11 mouse cellular contexts compared by ENCODE assay signal in genomic region chr2:172447317-172447716, GRCm38 (mm10). TPM values are rescaled to one million over a fixed set of nuclear protein-coding genes. Genes with fewer than 3 reads are reported as not detected.
DNase-seq lines count a peak whose midpoint lies in the region; ATAC-seq and TF ChIP-seq lines count a peak whose summit lies in the region.
"Had no signal": no experiment of that assay in that cellular context is flagged by ENCODE, and none has a peak within 500 bp of the region (broad histone marks: within the 10 kb centered on the region; RNA-seq: fewer than 3 reads in every experiment).

No protein-coding gene starts in this region.

- WGBS in hindbrain, postnatal 0 days = 88% methylated on average over 6 of the region's 6 CpGs
- 91% methylated on average over 6 of the region's 6 CpGs for WGBS in hindbrain, embryonic 12.5 days
- WGBS in thymus, adult 2 months = 92% methylated on average over 6 of the region's 6 CpGs
- WGBS in intestine, embryonic 16.5 days = 88% methylated on average over 6 of the region's 6 CpGs
- 93% methylated on average over 6 of the region's 6 CpGs for WGBS in forebrain, embryonic 13.5 days

- TF ChIP-seq POLR2A in thymus, adult 2 months (IDR thresholded peaks at IDR 0.05; ENCODE audit: control insufficient read depth, extremely low read depth, insufficient read depth, low read length, poor library complexity) = no peak

- H3K27ac ChIP-seq in hindbrain, postnatal 0 days = no peak overlapping the region
- H3K27ac ChIP-seq in hindbrain, embryonic 12.5 days = no peak overlapping the region
- H3K27ac ChIP-seq in thymus, adult 2 months (ENCODE audit: control insufficient read depth, insufficient read depth, low read length) = no peak overlapping the region
- H3K27ac ChIP-seq in intestine, embryonic 16.5 days (ENCODE audit: low read length) = no peak overlapping the region
- H3K27ac ChIP-seq in forebrain, embryonic 13.5 days = no peak overlapping the region
- H3K27ac ChIP-seq: limb, embryonic 12.5 days had no signal

- no peaks in the 10 kb centered on the region for H3K9me3 ChIP-seq in hindbrain, postnatal 0 days (ENCODE audit: low read length)
- H3K9me3 ChIP-seq in hindbrain, embryonic 12.5 days (replicated peaks) = no peaks in the 10 kb centered on the region
- no peaks in the 10 kb centered on the region for H3K9me3 ChIP-seq in intestine, embryonic 16.5 days (ENCODE audit: control insufficient read depth, low read length)
- no peaks in the 10 kb centered on the region for H3K9me3 ChIP-seq in forebrain, embryonic 13.5 days (replicated peaks)
- H3K9me3 ChIP-seq: limb, embryonic 12.5 days had no signal

- no peaks in the 10 kb centered on the region for H3K4me1 ChIP-seq in hindbrain, postnatal 0 days (ENCODE audit: insufficient read depth, low read length)
- no peaks in the 10 kb centered on the region for H3K4me1 ChIP-seq in hindbrain, embryonic 12.5 days
- H3K4me1 ChIP-seq in thymus, adult 2 months (replicated peaks; ENCODE audit: control insufficient read depth, insufficient read depth, low read length) = peaks cover 19% of the 10 kb centered on the region
- no peaks in the 10 kb centered on the region for H3K4me1 ChIP-seq in intestine, embryonic 16.5 days (ENCODE audit: control insufficient read depth, insufficient read depth, low read length)
- no peaks in the 10 kb centered on the region for H3K4me1 ChIP-seq in forebrain, embryonic 13.5 days
- H3K4me1 ChIP-seq: limb, embryonic 12.5 days had no signal

- H3K9ac ChIP-seq in hindbrain, postnatal 0 days (replicated peaks; ENCODE audit: low read length) = no peak overlapping the region
- H3K9ac ChIP-seq in hindbrain, embryonic 12.5 days = no peak overlapping the region
- no peak overlapping the region for H3K9ac ChIP-seq in intestine, embryonic 16.5 days (ENCODE audit: low read depth, low read length)
- H3K9ac ChIP-seq in forebrain, embryonic 13.5 days = no peak overlapping the region
- H3K9ac ChIP-seq: limb, embryonic 12.5 days had no signal

- H3K36me3 ChIP-seq in hindbrain, postnatal 0 days (ENCODE audit: insufficient read depth, low read length) = peaks cover 60% of the 10 kb centered on the region
- H3K36me3 ChIP-seq in hindbrain, embryonic 12.5 days = peaks cover 72% of the 10 kb centered on the region
- peaks cover 51% of the 10 kb centered on the region for H3K36me3 ChIP-seq in thymus, adult 2 months (ENCODE audit: control insufficient read depth, insufficient read depth, low read length)
- H3K36me3 ChIP-seq in intestine, embryonic 16.5 days (ENCODE audit: control insufficient read depth, insufficient read depth, low read length) = peaks cover 11% of the 10 kb centered on the region; the same call in 1 of the 2 replicates
- H3K36me3 ChIP-seq in forebrain, embryonic 13.5 days (ENCODE audit: poor library complexity, severe bottlenecking) = peaks cover 78% of the 10 kb centered on the region

- ATAC-seq in hindbrain, postnatal 0 days = no peak
- ATAC-seq in hindbrain, embryonic 12.5 days (ENCODE audit: low FRiP score) = no peak
- ATAC-seq in hematopoietic stem cell, adult 5-6 weeks (replicated peaks in 1 of 2; ENCODE audit: insufficient read depth in 1 of 2, low FRiP score in 2 of 2, low TSS enrichment in 1 of 2, low read depth in 1 of 2, poor library complexity in 2 of 2, severe bottlenecking in 2 of 2) = peak; percentile 51 to 71; a peak in 3 of 4 replicates
- ATAC-seq in erythroid progenitor cell, adult 5-6 weeks (replicated peaks; ENCODE audit: low FRiP score, poor library complexity, severe bottlenecking) = no peak
- ATAC-seq in intestine, embryonic 16.5 days = no peak
- no peak for ATAC-seq in forebrain, embryonic 13.5 days

- DNase-seq in hindbrain, postnatal 0 days (ENCODE audit: low spot score) = peak; percentile 28
- DNase-seq in thymus, adult 2 months = peak; percentile 52
- DNase-seq in thymus, adult 18-20 months = no peak

- H3K4me2 ChIP-seq in hindbrain, postnatal 0 days (ENCODE audit: low read depth, low read length) = no peak overlapping the region
- no peak overlapping the region for H3K4me2 ChIP-seq in hindbrain, embryonic 12.5 days (replicated peaks)
- H3K4me2 ChIP-seq in intestine, embryonic 16.5 days (ENCODE audit: low read depth, low read length) = no peak overlapping the region
- no peak overlapping the region for H3K4me2 ChIP-seq in forebrain, embryonic 13.5 days
- H3K4me2 ChIP-seq: limb, embryonic 12.5 days had no signal

- H3K4me3 ChIP-seq in hindbrain, postnatal 0 days (ENCODE audit: low read length) = no peak overlapping the region
- no peak overlapping the region for H3K4me3 ChIP-seq in hindbrain, embryonic 12.5 days
- H3K4me3 ChIP-seq in thymus, adult 2 months (ENCODE audit: control insufficient read depth, insufficient read depth, low read length) = no peak overlapping the region
- no peak overlapping the region for H3K4me3 ChIP-seq in intestine, embryonic 16.5 days (ENCODE audit: low read length)
- no peak overlapping the region for H3K4me3 ChIP-seq in forebrain, embryonic 13.5 days
- H3K4me3 ChIP-seq: limb, embryonic 12.5 days had no signal

- H3K27me3 ChIP-seq in hindbrain, postnatal 0 days (ENCODE audit: insufficient read depth, low read length) = no peaks in the 10 kb centered on the region
- no peaks in the 10 kb centered on the region for H3K27me3 ChIP-seq in hindbrain, embryonic 12.5 days
- no peaks in the 10 kb centered on the region for H3K27me3 ChIP-seq in thymus, adult 2 months (ENCODE audit: control insufficient read depth, insufficient read depth, low read length)
- H3K27me3 ChIP-seq in intestine, embryonic 16.5 days (replicated peaks; ENCODE audit: control insufficient read depth, insufficient read depth, low read length) = no peaks in the 10 kb centered on the region
- H3K27me3 ChIP-seq in forebrain, embryonic 13.5 days = no peaks in the 10 kb centered on the region
- H3K27me3 ChIP-seq: limb, embryonic 12.5 days had no signal

- TF ChIP-seq CTCF in hindbrain, postnatal 0 days (IDR thresholded peaks at IDR 0.05; ENCODE audit: low read depth) = peak; percentile 66
- TF ChIP-seq CTCF in thymus, adult 2 months (IDR thresholded peaks at IDR 0.05; ENCODE audit: borderline replicate concordance, control insufficient read depth, extremely low read depth, insufficient read depth, low read length, poor library complexity) = 0 out of 2 replicates have a peak, but pooled peaks have one; percentile 26

RNA-seq across cellular contexts. Expression of gene Rtf2, which starts 7.0 kb away (rescaled TPM):
- total RNA-seq in hindbrain, postnatal 0 days (2014; rRNA removed) = 65.4 and 65.6 TPM in 2 replicates
- 83.6 and 87.9 TPM in 2 replicates for polyA plus RNA-seq in hindbrain, postnatal 0 days (2015; fragmentation: Nextera tagmentation; extraction: Ambion mirVana)
- 86.5 and 93.0 TPM in 2 replicates for polyA plus RNA-seq in hindbrain, embryonic 12.5 days (2016; fragmentation: Nextera tagmentation; extraction: Ambion mirVana)
- polyA plus RNA-seq in thymus, adult 2 months (2012; rRNA removed) = 79.6 and 86.7 TPM in 2 replicates
- total RNA-seq in hematopoietic stem cell, adult 5-6 weeks (2017) = 159 and 187 TPM in 2 replicates
- total RNA-seq in erythroid progenitor cell, adult 5-6 weeks (2015; ENCODE audit: low replicate concordance) = 22.7 and 24.7 TPM in 2 replicates
- 47.1 and 74.4 TPM in 2 replicates for total RNA-seq in erythroid progenitor cell, adult 5-6 weeks (2017; ENCODE audit: low replicate concordance)
- 78.1 and 79.4 TPM in 2 replicates for polyA plus RNA-seq in intestine, embryonic 16.5 days (2015; fragmentation: Nextera tagmentation; extraction: Ambion mirVana)
- 99.2 and 99.3 TPM in 2 replicates for polyA plus RNA-seq in forebrain, embryonic 13.5 days (2015; fragmentation: Nextera tagmentation; extraction: Ambion mirVana)

RNA-seq across cellular contexts. Expression of gene Gcnt7, which starts 11.1 kb away (rescaled TPM):
- not detected in 2 replicates for total RNA-seq in hindbrain, postnatal 0 days (2014; rRNA removed)
- 0.92 and 1.0 TPM in 2 replicates for polyA plus RNA-seq in hindbrain, postnatal 0 days (2015; fragmentation: Nextera tagmentation; extraction: Ambion mirVana)
- 2.2 and 2.5 TPM in 2 replicates for polyA plus RNA-seq in hindbrain, embryonic 12.5 days (2016; fragmentation: Nextera tagmentation; extraction: Ambion mirVana)
- polyA plus RNA-seq in thymus, adult 2 months (2012; rRNA removed) = not detected in 2 replicates
- total RNA-seq in hematopoietic stem cell, adult 5-6 weeks (2017) = 0.13 and 0.15 TPM in 2 replicates
- not detected in 2 replicates for total RNA-seq in erythroid progenitor cell, adult 5-6 weeks (2015; ENCODE audit: low replicate concordance)
- total RNA-seq in erythroid progenitor cell, adult 5-6 weeks (2017; ENCODE audit: low replicate concordance) = not detected in 2 replicates
- polyA plus RNA-seq in intestine, embryonic 16.5 days (2015; fragmentation: Nextera tagmentation; extraction: Ambion mirVana) = 0.99 and 1.0 TPM in 2 replicates
- polyA plus RNA-seq in forebrain, embryonic 13.5 days (2015; fragmentation: Nextera tagmentation; extraction: Ambion mirVana) = 1.6 and 2.4 TPM in 2 replicates
- total RNA-seq: gastrocnemius, postnatal 4 days had no signal

RNA-seq across cellular contexts. Expression of gene Fam209, which starts 25.0 kb away (rescaled TPM):
- not detected in 2 replicates for total RNA-seq in hindbrain, postnatal 0 days (2014; rRNA removed)
- polyA plus RNA-seq in hindbrain, postnatal 0 days (2015; fragmentation: Nextera tagmentation; extraction: Ambion mirVana) = 0.37 and 0.58 TPM in 2 replicates
- polyA plus RNA-seq in hindbrain, embryonic 12.5 days (2016; fragmentation: Nextera tagmentation; extraction: Ambion mirVana) = 0.70 TPM in 1 of 2 replicates, not detected in the other
- 0.42 and 0.81 TPM in 2 replicates for polyA plus RNA-seq in thymus, adult 2 months (2012; rRNA removed)
- total RNA-seq in hematopoietic stem cell, adult 5-6 weeks (2017) = 3.1 and 3.4 TPM in 2 replicates
- total RNA-seq in erythroid progenitor cell, adult 5-6 weeks (2015; ENCODE audit: low replicate concordance) = not detected in 2 replicates
- total RNA-seq in erythroid progenitor cell, adult 5-6 weeks (2017; ENCODE audit: low replicate concordance) = 1.8 and 3.9 TPM in 2 replicates
- 0.20 TPM in 1 of 2 replicates, not detected in the other for polyA plus RNA-seq in intestine, embryonic 16.5 days (2015; fragmentation: Nextera tagmentation; extraction: Ambion mirVana)
- 0.76 and 0.98 TPM in 2 replicates for polyA plus RNA-seq in forebrain, embryonic 13.5 days (2015; fragmentation: Nextera tagmentation; extraction: Ambion mirVana)
- polyA plus RNA-seq: limb, embryonic 12.5 days; neural tube, embryonic 14.5 days had no signal

RNA-seq across cellular contexts. Expression of gene Cass4, which starts 53.7 kb away (rescaled TPM):
- total RNA-seq in hindbrain, postnatal 0 days (2014; rRNA removed) = 0.21 and 0.29 TPM in 2 replicates
- polyA plus RNA-seq in hindbrain, postnatal 0 days (2015; fragmentation: Nextera tagmentation; extraction: Ambion mirVana) = 0.16 and 0.25 TPM in 2 replicates
- polyA plus RNA-seq in hindbrain, embryonic 12.5 days (2016; fragmentation: Nextera tagmentation; extraction: Ambion mirVana) = 0.14 and 0.38 TPM in 2 replicates
- 2.2 and 2.8 TPM in 2 replicates for polyA plus RNA-seq in thymus, adult 2 months (2012; rRNA removed)
- 1.0 and 2.7 TPM in 2 replicates for total RNA-seq in hematopoietic stem cell, adult 5-6 weeks (2017)
- total RNA-seq in erythroid progenitor cell, adult 5-6 weeks (2015; ENCODE audit: low replicate concordance) = not detected in 2 replicates
- total RNA-seq in erythroid progenitor cell, adult 5-6 weeks (2017; ENCODE audit: low replicate concordance) = 0.77 TPM in 1 of 2 replicates, not detected in the other
- 0.17 and 0.21 TPM in 2 replicates for polyA plus RNA-seq in intestine, embryonic 16.5 days (2015; fragmentation: Nextera tagmentation; extraction: Ambion mirVana)
- 0.05 TPM in 1 of 2 replicates, not detected in the other for polyA plus RNA-seq in forebrain, embryonic 13.5 days (2015; fragmentation: Nextera tagmentation; extraction: Ambion mirVana)

Comparison
In these comparisons a context has a peak if more than half of its experiments do, and no peak if none do; other contexts are left out.
1. DNase-seq: peak in hindbrain, postnatal 0 days (single experiment) and thymus, adult 2 months (single experiment); none in thymus, adult 18-20 months (0 of 2).
2. ATAC-seq: peak in hematopoietic stem cell, adult 5-6 weeks (2 of 2); none in hindbrain, postnatal 0 days (single experiment), hindbrain, embryonic 12.5 days (single experiment), erythroid progenitor cell, adult 5-6 weeks (single experiment), intestine, embryonic 16.5 days (single experiment) and forebrain, embryonic 13.5 days (single experiment).